Mouse (Mus musculus): Measurements from ENCODE around the gene Utrn. TPM values are rescaled to one million over a fixed set of nuclear protein-coding genes. Genes with fewer than 3 reads are reported as not detected.

The Utrn gene
- polyA plus RNA-seq, 1 experiment from 2014 or later: 49.7 TPM

- no peaks in the 10 kb centered on the region for H3K27me3 ChIP-seq (ENCODE audit: control insufficient read depth, insufficient read depth, low read length)
- no peak overlapping the region for H3K9ac ChIP-seq (ENCODE audit: low read length)
- no peak for ATAC-seq (replicated peaks; ENCODE audit: low FRiP score)
These were observed 147.1 kb downstream of the Utrn start for GRCm38 (mm10) chr10:12722111-12722510.

DNA sequence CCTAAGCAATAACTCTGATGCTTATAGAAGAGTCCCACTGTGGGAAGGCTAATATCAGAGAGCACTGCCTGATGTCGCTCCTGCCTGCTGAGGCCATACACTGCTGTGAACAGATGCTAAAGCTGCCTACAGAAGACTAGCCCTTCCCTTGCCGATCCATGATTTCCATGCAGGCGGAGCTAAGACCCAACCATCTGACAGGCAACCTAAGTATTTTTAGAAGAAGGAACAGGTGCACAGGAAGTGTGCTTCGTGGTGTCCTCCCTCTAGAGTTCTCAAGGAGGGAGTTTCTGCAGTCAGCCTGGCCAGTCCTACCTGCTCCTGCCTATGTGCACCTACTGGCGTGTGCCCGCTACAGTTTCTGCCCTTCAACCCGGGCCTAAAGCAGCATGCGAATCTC is 150.8 kb downstream of the Utrn start:
- no peak overlapping the region for H3K27ac ChIP-seq (ENCODE audit: low read depth, low read length)
- ATAC-seq (replicated peaks; ENCODE audit: low FRiP score) (no peak), DNase-seq (ENCODE audit: low spot score) (no peak)
- no peaks in the 10 kb centered on the region for H3K9me3 ChIP-seq (ENCODE audit: control insufficient read depth, low read length)
- no peaks in the 10 kb centered on the region for H3K36me3 ChIP-seq (ENCODE audit: control insufficient read depth, insufficient read depth, low read length)
- WGBS: 90% methylated on average over 8 of the region's 8 CpGs
- H3K4me1 ChIP-seq (replicated peaks; ENCODE audit: control insufficient read depth, insufficient read depth, low read length): no peaks in the 10 kb centered on the region
- H3K4me3 ChIP-seq (ENCODE audit: low read depth, low read length): no peak overlapping the region
- no peak overlapping the region for H3K9ac ChIP-seq (ENCODE audit: low read length)
- no peak overlapping the region for H3K4me2 ChIP-seq (ENCODE audit: low read depth, low read length, severe bottlenecking)
- no peaks in the 10 kb centered on the region for H3K27me3 ChIP-seq (ENCODE audit: control insufficient read depth, insufficient read depth, low read length)

More at GRCm38 (mm10) chr10:12722111-12722510, 147.1 kb downstream of the Utrn start:
- Histone ChIP-seq H3K36me3 (ENCODE audit: control insufficient read depth, insufficient read depth, low read length) (no peaks in the 10 kb centered on the region), H3K4me3 (ENCODE audit: low read depth, low read length) (no peak overlapping the region), H3K4me1 (replicated peaks; ENCODE audit: control insufficient read depth, insufficient read depth, low read length) (peaks cover 5% of the 10 kb centered on the region; the same call in 1 of the 2 replicates), H3K9me3 (ENCODE audit: control insufficient read depth, low read length) (no peaks in the 10 kb centered on the region), H3K4me2 (ENCODE audit: low read depth, low read length, severe bottlenecking) (no peak overlapping the region), H3K27ac (ENCODE audit: low read depth, low read length) (no peak overlapping the region)
- 83% methylated on average over 2 of the region's 2 CpGs for WGBS
- no peak for DNase-seq (ENCODE audit: low spot score)

GRCm38 (mm10) chr10:12717381-12717780 is 151.8 kb downstream of the Utrn start:
- no peak for DNase-seq (ENCODE audit: low spot score)
- H3K9ac ChIP-seq (ENCODE audit: low read length): no peak overlapping the region
- no peak for ATAC-seq (replicated peaks; ENCODE audit: low FRiP score)
- no peak overlapping the region for H3K4me2 ChIP-seq (ENCODE audit: low read depth, low read length, severe bottlenecking)
- H3K4me1 ChIP-seq (replicated peaks; ENCODE audit: control insufficient read depth, insufficient read depth, low read length): no peaks in the 10 kb centered on the region
- WGBS: 94% methylated on average over 3 of the region's 3 CpGs
- no peaks in the 10 kb centered on the region for H3K36me3 ChIP-seq (ENCODE audit: control insufficient read depth, insufficient read depth, low read length)
- H3K27me3 ChIP-seq (ENCODE audit: control insufficient read depth, insufficient read depth, low read length): no peaks in the 10 kb centered on the region
- H3K27ac ChIP-seq (ENCODE audit: low read depth, low read length): no peak overlapping the region
- H3K4me3 ChIP-seq (ENCODE audit: low read depth, low read length): no peak overlapping the region
- no peaks in the 10 kb centered on the region for H3K9me3 ChIP-seq (ENCODE audit: control insufficient read depth, low read length)

- Histone ChIP-seq H3K9me3 (ENCODE audit: control insufficient read depth, low read length) (no peaks in the 10 kb centered on the region), H3K4me2 (ENCODE audit: low read depth, low read length, severe bottlenecking) (no peak overlapping the region), H3K9ac (ENCODE audit: low read length) (no peak overlapping the region), H3K4me3 (ENCODE audit: low read depth, low read length) (no peak overlapping the region), H3K27me3 (ENCODE audit: control insufficient read depth, insufficient read depth, low read length) (no peaks in the 10 kb centered on the region), H3K27ac (ENCODE audit: low read depth, low read length) (no peak overlapping the region), H3K4me1 (replicated peaks; ENCODE audit: control insufficient read depth, insufficient read depth, low read length) (no peaks in the 10 kb centered on the region), H3K36me3 (ENCODE audit: control insufficient read depth, insufficient read depth, low read length) (no peaks in the 10 kb centered on the region)
- no peak for DNase-seq (ENCODE audit: low spot score)
- WGBS: 85% methylated on average over 5 of the region's 5 CpGs
- ATAC-seq (replicated peaks; ENCODE audit: low FRiP score): no peak
These were observed 152.4 kb downstream of the Utrn start for GRCm38 (mm10) chr10:12716657-12717327.

- H3K4me3 ChIP-seq (ENCODE audit: low read depth, low read length): no peak overlapping the region
- no peaks in the 10 kb centered on the region for H3K27me3 ChIP-seq (ENCODE audit: control insufficient read depth, insufficient read depth, low read length)
- 93% methylated on average over 14 of the region's 14 CpGs for WGBS
- DNase-seq (ENCODE audit: low spot score) (no peak), ATAC-seq (replicated peaks; ENCODE audit: low FRiP score) (no peak)
- H3K36me3 ChIP-seq (ENCODE audit: control insufficient read depth, insufficient read depth, low read length): no peaks in the 10 kb centered on the region
- no peak overlapping the region for H3K27ac ChIP-seq (ENCODE audit: low read depth, low read length)
- H3K4me2 ChIP-seq (ENCODE audit: low read depth, low read length, severe bottlenecking): no peak overlapping the region
- no peaks in the 10 kb centered on the region for H3K9me3 ChIP-seq (ENCODE audit: control insufficient read depth, low read length)
- no peaks in the 10 kb centered on the region for H3K4me1 ChIP-seq (replicated peaks; ENCODE audit: control insufficient read depth, insufficient read depth, low read length)
- H3K9ac ChIP-seq (ENCODE audit: low read length): no peak overlapping the region
These were observed 155.8 kb downstream of the Utrn start for GRCm38 (mm10) chr10:12713236-12713855.

DNA sequence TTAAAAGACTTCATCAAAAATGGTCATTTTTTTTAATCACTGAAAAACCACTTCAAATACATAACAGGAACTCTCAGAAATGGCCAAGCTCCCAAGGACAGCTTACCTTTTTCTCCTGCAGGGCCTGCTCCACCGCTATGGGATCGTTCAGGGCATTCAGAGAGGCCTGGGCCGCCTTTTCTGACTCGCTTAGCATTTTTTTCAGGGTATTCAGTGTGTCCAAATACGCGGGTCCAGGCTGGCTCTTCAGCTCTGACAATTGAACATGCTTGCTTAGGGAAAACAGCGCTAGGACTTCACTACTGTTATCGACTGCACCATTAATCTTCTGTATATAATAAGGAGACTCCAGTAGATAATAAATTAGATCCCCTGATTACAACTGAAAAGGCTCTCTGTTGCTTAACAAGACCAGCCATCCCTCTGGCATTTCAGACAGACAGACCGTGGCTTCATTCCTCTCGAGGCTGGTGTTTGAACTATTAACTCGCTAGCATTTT is 157.8 kb downstream of the Utrn start:
- H3K4me1 ChIP-seq (replicated peaks; ENCODE audit: control insufficient read depth, insufficient read depth, low read length): no peaks in the 10 kb centered on the region
- H3K4me2 ChIP-seq (ENCODE audit: low read depth, low read length, severe bottlenecking): no peak overlapping the region
- DNase-seq (ENCODE audit: low spot score) (no peak), ATAC-seq (replicated peaks; ENCODE audit: low FRiP score) (no peak)
- H3K27me3 ChIP-seq (ENCODE audit: control insufficient read depth, insufficient read depth, low read length): no peaks in the 10 kb centered on the region
- H3K36me3 ChIP-seq (ENCODE audit: control insufficient read depth, insufficient read depth, low read length): no peaks in the 10 kb centered on the region
- H3K9me3 ChIP-seq (ENCODE audit: control insufficient read depth, low read length): no peaks in the 10 kb centered on the region
- H3K4me3 ChIP-seq (ENCODE audit: low read depth, low read length): no peak overlapping the region
- no peak overlapping the region for H3K27ac ChIP-seq (ENCODE audit: low read depth, low read length)
- WGBS: 69% methylated on average over 11 of the region's 11 CpGs
- H3K9ac ChIP-seq (ENCODE audit: low read length): no peak overlapping the region

DNA sequence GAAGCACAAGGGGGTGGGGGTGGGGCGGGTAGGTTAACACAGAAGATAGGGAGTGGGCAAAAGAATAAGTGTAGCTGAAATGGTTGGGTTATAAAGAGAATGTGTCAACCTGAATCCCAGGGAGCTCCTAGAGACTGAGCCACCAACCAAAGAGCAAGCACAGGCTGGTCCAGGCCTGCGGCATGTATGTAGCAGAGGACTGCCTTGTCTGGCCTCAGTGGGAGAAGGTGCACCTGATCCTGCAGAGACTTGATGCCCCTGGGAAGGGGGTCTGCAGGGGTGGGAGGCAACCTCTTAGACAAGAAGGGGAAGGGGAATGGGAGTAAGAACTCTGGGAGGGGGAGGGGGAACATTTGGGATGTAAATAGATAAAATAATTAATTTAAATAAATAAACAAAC is 162.6 kb downstream of the Utrn start:
- no peak for ATAC-seq (replicated peaks; ENCODE audit: low FRiP score)
- no peak overlapping the region for H3K4me3 ChIP-seq (ENCODE audit: low read depth, low read length)
- no peak overlapping the region for H3K9ac ChIP-seq (ENCODE audit: low read length)
- 77% methylated on average over 2 of the region's 2 CpGs for WGBS
- H3K27ac ChIP-seq (ENCODE audit: low read depth, low read length): no peak overlapping the region
- H3K9me3 ChIP-seq (ENCODE audit: control insufficient read depth, low read length): no peaks in the 10 kb centered on the region
- DNase-seq (ENCODE audit: low spot score): no peak
- no peaks in the 10 kb centered on the region for H3K27me3 ChIP-seq (ENCODE audit: control insufficient read depth, insufficient read depth, low read length)
- no peaks in the 10 kb centered on the region for H3K36me3 ChIP-seq (ENCODE audit: control insufficient read depth, insufficient read depth, low read length)
- no peak overlapping the region for H3K4me2 ChIP-seq (ENCODE audit: low read depth, low read length, severe bottlenecking)
- H3K4me1 ChIP-seq (replicated peaks; ENCODE audit: control insufficient read depth, insufficient read depth, low read length): no peaks in the 10 kb centered on the region

DNA sequence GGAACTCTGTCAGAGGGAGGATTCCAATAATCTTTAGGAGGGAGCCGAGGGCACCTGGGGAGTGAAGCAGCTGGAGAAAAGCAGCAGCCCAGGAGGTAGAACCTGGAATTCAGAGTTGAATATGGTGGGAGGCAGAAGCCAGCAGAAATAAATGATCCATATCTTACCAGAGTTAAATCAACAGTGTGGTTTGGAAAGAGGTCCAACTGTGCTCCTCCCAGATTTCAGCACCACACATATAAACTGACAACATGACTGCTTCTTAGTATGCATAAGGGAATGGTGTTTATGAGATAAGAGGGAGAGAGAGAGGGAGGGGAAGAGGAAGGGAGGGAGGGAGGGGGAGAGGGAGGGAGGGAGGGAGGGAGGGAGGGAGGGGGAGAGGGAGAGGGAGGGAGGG is 163.2 kb downstream of the Utrn start:
- no peaks in the 10 kb centered on the region for H3K9me3 ChIP-seq (ENCODE audit: control insufficient read depth, low read length)
- H3K36me3 ChIP-seq (ENCODE audit: control insufficient read depth, insufficient read depth, low read length): no peaks in the 10 kb centered on the region
- no peaks in the 10 kb centered on the region for H3K4me1 ChIP-seq (replicated peaks; ENCODE audit: control insufficient read depth, insufficient read depth, low read length)
- no peaks in the 10 kb centered on the region for H3K27me3 ChIP-seq (ENCODE audit: control insufficient read depth, insufficient read depth, low read length)
- DNase-seq (ENCODE audit: low spot score): no peak
- no peak overlapping the region for H3K27ac ChIP-seq (ENCODE audit: low read depth, low read length)
- H3K9ac ChIP-seq (ENCODE audit: low read length): no peak overlapping the region
- no peak overlapping the region for H3K4me3 ChIP-seq (ENCODE audit: low read depth, low read length)
- no peak for ATAC-seq (replicated peaks; ENCODE audit: low FRiP score)
- WGBS: 92% methylated on average over 1 of the region's 1 CpGs
- H3K4me2 ChIP-seq (ENCODE audit: low read depth, low read length, severe bottlenecking): no peak overlapping the region

DNA sequence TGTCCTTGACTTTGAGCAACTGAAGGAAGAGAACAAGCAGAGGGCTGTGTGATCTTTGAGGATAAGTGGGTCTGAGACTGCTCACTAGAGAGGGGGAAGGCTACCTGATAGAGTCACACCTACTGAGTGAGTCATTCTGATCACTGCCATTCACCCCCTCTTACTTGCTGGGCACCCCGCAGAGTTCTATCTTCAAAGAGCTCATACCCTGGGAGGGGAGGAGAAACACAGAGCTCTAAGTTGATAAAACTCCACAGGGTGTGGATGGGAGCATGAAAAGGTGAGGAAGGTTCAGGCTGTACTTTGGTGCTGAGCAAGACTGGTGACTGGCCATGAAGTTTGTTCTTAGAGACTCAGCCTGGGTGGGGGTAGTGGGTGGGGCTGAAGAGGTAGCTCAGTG is 164.9 kb downstream of the Utrn start:
- H3K4me1 ChIP-seq (replicated peaks; ENCODE audit: control insufficient read depth, insufficient read depth, low read length): no peaks in the 10 kb centered on the region
- H3K4me3 ChIP-seq (ENCODE audit: low read depth, low read length): no peak overlapping the region
- no peaks in the 10 kb centered on the region for H3K36me3 ChIP-seq (ENCODE audit: control insufficient read depth, insufficient read depth, low read length)
- no peak for DNase-seq (ENCODE audit: low spot score)
- no peak overlapping the region for H3K4me2 ChIP-seq (ENCODE audit: low read depth, low read length, severe bottlenecking)
- no peaks in the 10 kb centered on the region for H3K27me3 ChIP-seq (ENCODE audit: control insufficient read depth, insufficient read depth, low read length)
- H3K27ac ChIP-seq (ENCODE audit: low read depth, low read length): no peak overlapping the region
- no peaks in the 10 kb centered on the region for H3K9me3 ChIP-seq (ENCODE audit: control insufficient read depth, low read length)
- no peak for ATAC-seq (replicated peaks; ENCODE audit: low FRiP score)
- 71% methylated on average over 1 of the region's 1 CpGs for WGBS
- H3K9ac ChIP-seq (ENCODE audit: low read length): no peak overlapping the region

All from forebrain, embryonic 11.5 days (tissue).